Mouse (Mus musculus) forebrain, postnatal 0 days (tissue): ENCODE results near the gene Ccdc136. TPM values are rescaled to one million over a fixed set of nuclear protein-coding genes. Genes with fewer than 3 reads are reported as not detected.
"Not testable (repeated sequence)": the region's sequence is repeated elsewhere in the genome, so short reads cannot be mapped to it uniquely, and the experiment has no call there.

Source experiments
- ATAC-seq: fragments of 200-750 bp; cut with Nextera tagmentation; 2 replicates; pipeline ENCODE4 v1.8.0; 2017; ENCODE audit warnings: mild to moderate bottlenecking, moderate library complexity
- DNase-seq: peaks from one replicate; pipeline ENCODE4 v3.0.0-alpha.2; 2015
- H3K27ac ChIP-seq: fragments of 300-500 bp; sonication (generic); 2 replicates; pipeline ENCODE4 v1.5.1; 2014; ENCODE audit warnings: low read depth, mild to moderate bottlenecking, antibody characterized with exemption, low read length, moderate library complexity, mixed read lengths
- H3K27me3 ChIP-seq: fragments of 300-500 bp; sonication (generic); 2 replicates; pipeline ENCODE4 v1.6.1; 2014; ENCODE audit warnings: mild to moderate bottlenecking, low read length, mixed read lengths; ENCODE audit not compliant: insufficient read depth
- H3K36me3 ChIP-seq: fragments of 300-500 bp; sonication (generic); 2 replicates; pipeline ENCODE4 v1.6.1; 2014; ENCODE audit warnings: mild to moderate bottlenecking, moderate library complexity; ENCODE audit not compliant: insufficient read depth
- H3K4me1 ChIP-seq: fragments of 300-500 bp; sonication (generic); 2 replicates; pipeline ENCODE4 v1.6.1; 2014; ENCODE audit warnings: antibody characterized with exemption; ENCODE audit not compliant: insufficient read depth
- H3K4me2 ChIP-seq: fragments of 300-500 bp; sonication (generic); 2 replicates; pipeline ENCODE4 v1.6.1; 2014; ENCODE audit warnings: low read depth, mild to moderate bottlenecking, moderate library complexity
- H3K4me3 ChIP-seq: fragments of 300-500 bp; sonication (generic); 2 replicates; pipeline ENCODE4 v1.5.1; 2014; ENCODE audit warnings: low read depth, low read length, mixed read lengths
- H3K9ac ChIP-seq: fragments of 300-500 bp; sonication (generic); 2 replicates; pipeline ENCODE4 v1.6.1; 2014; ENCODE audit warnings: mild to moderate bottlenecking
- H3K9me3 ChIP-seq: fragments of 300-500 bp; sonication (generic); 2 replicates; pipeline ENCODE4 v1.6.1; 2016; ENCODE audit warnings: low read length
- CTCF ChIP-seq: sonication (generic); IDR thresholded peaks from 2 replicates; pipeline ENCODE4 v1.5.1; 2016; ENCODE audit warnings: antibody characterized with exemption, control low read depth, low read depth
- WGBS: fragments of 180-500 bp; shearing (Covaris S2); extraction: QIAGEN DNeasy Blood & Tissue Kit; methylation state at CpG from one replicate; pipeline ENCODE4 v1.1.7; 2014; 5-methylcytosine and 5-hydroxymethylcytosine counted together
- polyA plus RNA-seq: library from polyadenylated mRNA; unstranded; fragments of >200 nt; fragmentation: Nextera tagmentation; extraction: Ambion mirVana; gene quantifications from 2 replicates; pipeline ENCODE4 v1.2.1, GENCODE M21; 2015
- total RNA-seq: library from RNA; depleted of rRNA; stranded (reverse); fragments of >200 nt; gene quantifications from 2 replicates; pipeline ENCODE4 v1.2.3, GENCODE M21; 2014

The Ccdc136 gene
- total and polyA plus RNA-seq, 2 experiments from 2014 or later, result 43.0 to 46.6 TPM

GRCm38 (mm10) chr6:29378678-29379077 is 17.4 kb upstream of the Ccdc136 start:
- no peak for DNase-seq
- no peak for TF ChIP-seq CTCF
- H3K4me1 ChIP-seq, result no peaks in the 10 kb centered on the region
- H3K9me3 ChIP-seq, result no peaks in the 10 kb centered on the region
- ATAC-seq, result no peak
- no peak overlapping the region for H3K9ac ChIP-seq
- WGBS, result 93% methylated on average over 10 of the region's 10 CpGs
- no peak overlapping the region for H3K4me3 ChIP-seq
- H3K4me2 ChIP-seq, result no peak overlapping the region
- H3K27ac ChIP-seq, result no peak overlapping the region
- no peaks in the 10 kb centered on the region for H3K27me3 ChIP-seq
- peaks cover 26% of the 10 kb centered on the region for H3K36me3 ChIP-seq

GRCm38 (mm10) chr6:29379954-29380353 is 16.2 kb upstream of the Ccdc136 start:
- TF ChIP-seq CTCF, result no peak
- ATAC-seq (no peak), DNase-seq (no peak)
- Histone ChIP-seq H3K4me2 (no peak overlapping the region), H3K9me3 (no peaks in the 10 kb centered on the region), H3K4me1 (no peaks in the 10 kb centered on the region), H3K27me3 (no peaks in the 10 kb centered on the region), H3K9ac (no peak overlapping the region), H3K27ac (no peak overlapping the region), H3K4me3 (no peak overlapping the region), H3K36me3 (peaks cover 16% of the 10 kb centered on the region)
- WGBS, result 97% methylated on average over 6 of the region's 6 CpGs

- ATAC-seq (no peak), DNase-seq (no peak)
- TF ChIP-seq CTCF, result no peak
- Histone ChIP-seq H3K9me3 (no peaks in the 10 kb centered on the region), H3K9ac (no peak overlapping the region), H3K4me3 (no peak overlapping the region), H3K4me2 (no peak overlapping the region), H3K4me1 (no peaks in the 10 kb centered on the region), H3K27me3 (no peaks in the 10 kb centered on the region), H3K36me3 (0 out of 2 replicates have a peak, but pooled peaks cover 3% of the 10 kb centered on the region), H3K27ac (no peak overlapping the region)
- WGBS, result 43% methylated on average over 2 of the region's 2 CpGs
Measured at GRCm38 (mm10) chr6:29382442-29382841, 13.7 kb upstream of the Ccdc136 start.

GRCm38 (mm10) chr6:29388052-29388518 is 8.0 kb upstream of the Ccdc136 start, which contains the start of gene Opn1sw:
Gene Opn1sw (minus strand): TSS chr6:29388468.
- DNase-seq (no peak), ATAC-seq (peak; percentile 14; the same call in 1 of the 2 replicates)
- 5% methylated on average over 12 of the region's 12 CpGs for WGBS
- peaks cover 2% of the 10 kb centered on the region; the same call in 1 of the 2 replicates for H3K4me1 ChIP-seq
- H3K9ac ChIP-seq, result no peak within 1 kb of the TSS
- H3K27ac ChIP-seq, result no peak within 1 kb of the TSS
- no peak within 1 kb of the TSS for H3K4me3 ChIP-seq
- H3K4me2 ChIP-seq, result 0 out of 2 replicates have a peak within 1 kb of the TSS, but pooled peaks have one; percentile 5
- no peaks in the 10 kb centered on the region for H3K36me3 ChIP-seq
- H3K9me3 ChIP-seq, result no peaks in the 10 kb centered on the region
- no peak for TF ChIP-seq CTCF
- no peaks in the 10 kb centered on the region for H3K27me3 ChIP-seq

- Histone ChIP-seq H3K4me2 (no peak overlapping the region), H3K9ac (no peak overlapping the region), H3K4me3 (no peak overlapping the region), H3K27me3 (no peaks in the 10 kb centered on the region), H3K27ac (no peak overlapping the region), H3K9me3 (no peaks in the 10 kb centered on the region), H3K4me1 (peaks cover 2% of the 10 kb centered on the region; the same call in 1 of the 2 replicates), H3K36me3 (no peaks in the 10 kb centered on the region)
- DNase-seq, result peak; percentile 80
- peak; percentile 88 for ATAC-seq
- no peak for TF ChIP-seq CTCF
- 6% methylated on average over 11 of the region's 11 CpGs for WGBS
Measured at GRCm38 (mm10) chr6:29388606-29389080, 7.5 kb upstream of the Ccdc136 start.

GRCm38 (mm10) chr6:29389425-29389824 is 6.7 kb upstream of the Ccdc136 start:
- no peak overlapping the region for H3K27ac ChIP-seq
- no peak for ATAC-seq
- peaks cover 2% of the 10 kb centered on the region; the same call in 1 of the 2 replicates for H3K4me1 ChIP-seq
- DNase-seq, result no peak
- WGBS, result 58% methylated on average over 9 of the region's 9 CpGs
- H3K27me3 ChIP-seq, result no peaks in the 10 kb centered on the region
- H3K4me3 ChIP-seq, result no peak overlapping the region
- no peaks in the 10 kb centered on the region for H3K36me3 ChIP-seq
- no peaks in the 10 kb centered on the region for H3K9me3 ChIP-seq
- no peak overlapping the region for H3K9ac ChIP-seq
- TF ChIP-seq CTCF, result no peak
- no peak overlapping the region for H3K4me2 ChIP-seq

- not testable (repeated sequence) for H3K4me3 ChIP-seq, DNase-seq, H3K27ac ChIP-seq, H3K9me3 ChIP-seq, H3K36me3 ChIP-seq, H3K4me1 ChIP-seq, H3K4me2 ChIP-seq, H3K9ac ChIP-seq, H3K27me3 ChIP-seq, ATAC-seq
- WGBS, result 96% methylated on average over 1 of the region's 1 CpGs
Measured at GRCm38 (mm10) chr6:29390500-29390899, 5.6 kb upstream of the Ccdc136 start.

- not testable (repeated sequence) for H3K27ac ChIP-seq, H3K9ac ChIP-seq, H3K36me3 ChIP-seq, H3K27me3 ChIP-seq, H3K4me2 ChIP-seq, H3K4me1 ChIP-seq, ATAC-seq, DNase-seq, H3K4me3 ChIP-seq, H3K9me3 ChIP-seq
- WGBS, result 80% methylated on average over 8 of the region's 8 CpGs
Measured at GRCm38 (mm10) chr6:29391241-29391640, 4.9 kb upstream of the Ccdc136 start.
